Mouse (Mus musculus): ENCODE data around the gene Tbc1d22a. TPM values are rescaled to one million over a fixed set of nuclear protein-coding genes. Genes with fewer than 3 reads are reported as not detected.

Tbc1d22a gene
- polyA plus RNA-seq, 1 experiment = 28.1 TPM

DNA sequence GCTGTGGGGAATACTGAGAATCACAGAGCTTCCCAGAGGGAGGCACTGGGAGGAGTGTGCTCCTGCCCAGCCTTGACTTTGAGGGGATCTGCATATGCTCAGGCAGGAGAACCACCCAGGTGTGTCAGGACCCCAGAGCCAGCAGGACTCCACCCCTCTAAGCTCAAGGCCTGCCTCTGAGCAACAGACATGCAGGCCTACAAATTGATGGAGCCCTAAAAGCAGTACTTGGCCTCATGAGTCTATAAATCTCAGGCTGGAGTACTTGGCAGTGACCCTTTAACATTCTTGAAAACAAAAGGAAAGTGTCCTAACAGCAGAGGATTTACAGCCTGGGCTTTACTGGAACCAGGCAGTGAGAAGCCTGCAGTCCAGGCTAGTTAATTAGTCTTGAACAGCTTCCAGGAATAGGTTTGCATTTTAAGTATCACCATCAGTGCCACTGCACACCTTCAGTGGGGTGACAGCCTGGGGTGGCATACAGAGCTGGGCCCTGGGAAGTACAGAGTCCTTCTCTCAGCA, 263.3 kb downstream of the Tbc1d22a start:
- TF ChIP-seq CTCF (IDR thresholded peaks at IDR 0.05; ENCODE audit: extremely low read depth, insufficient read depth, insufficient read length, insufficient replicate concordance) (no peak), POLR2A (IDR thresholded peaks at IDR 0.05; ENCODE audit: low read depth, low read length) (no peak)
- Histone ChIP-seq H3K27ac (ENCODE audit: insufficient read depth, low read length) (no peak overlapping the region), H3K4me3 (ENCODE audit: extremely low read depth, insufficient read depth, insufficient read length) (no peak overlapping the region), H3K4me1 (ENCODE audit: control insufficient read depth, insufficient read depth, insufficient read length) (no peaks in the 10 kb centered on the region; the same call in 1 of the 2 replicates), H3K27me3 (ENCODE audit: control insufficient read depth, insufficient read depth, low read length) (no peaks in the 10 kb centered on the region), H3K36me3 (ENCODE audit: control insufficient read depth, insufficient read depth, low read length) (peaks cover 2% of the 10 kb centered on the region; the same call in 1 of the 2 replicates)
- DNase-seq (ENCODE audit: low read depth in 1 of 2, low spot score in 2 of 2) = no peak

DNA sequence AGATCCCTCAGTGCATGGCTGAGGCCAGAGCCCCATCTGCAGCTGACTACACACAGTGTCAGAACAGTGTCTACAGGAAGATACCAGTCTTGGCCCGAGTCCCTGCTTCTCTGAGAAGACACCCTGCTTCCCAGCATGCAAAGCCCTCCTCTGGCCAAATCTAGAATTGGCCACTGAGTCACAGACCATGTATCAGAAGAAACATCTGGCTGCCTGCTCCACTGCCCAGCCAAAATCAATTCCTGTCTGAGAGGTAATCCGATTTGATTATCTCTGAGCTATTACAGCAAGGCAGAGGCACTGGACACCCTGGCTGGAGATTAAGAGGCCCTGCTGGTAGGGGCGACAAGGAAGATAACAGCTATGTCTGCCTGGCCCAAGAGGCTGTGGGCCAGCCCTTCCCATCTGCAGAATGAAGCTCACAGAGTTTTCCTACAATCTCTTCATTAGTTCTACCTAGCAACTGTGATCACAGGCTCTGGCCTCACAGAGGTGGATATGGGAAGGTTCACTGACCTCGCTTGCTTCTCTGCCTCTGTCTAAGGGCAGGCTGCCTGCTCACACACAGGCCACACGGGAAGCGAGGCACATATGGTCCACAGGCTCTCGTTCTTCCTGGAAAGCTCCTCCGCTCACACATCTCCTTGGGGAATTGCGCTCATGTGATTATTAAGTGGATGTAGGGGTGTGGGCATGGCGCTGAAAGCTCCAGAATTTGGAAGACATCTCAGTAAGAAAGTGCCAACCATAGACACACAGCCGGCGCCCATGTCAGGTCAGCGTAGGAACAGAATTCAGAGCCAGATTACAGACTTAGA, 264.6 kb downstream of the Tbc1d22a start:
- Histone ChIP-seq H3K4me3 (ENCODE audit: extremely low read depth, insufficient read depth, insufficient read length) (no peak overlapping the region), H3K4me1 (ENCODE audit: control insufficient read depth, insufficient read depth, insufficient read length) (no peaks in the 10 kb centered on the region; the same call in 1 of the 2 replicates), H3K27me3 (ENCODE audit: control insufficient read depth, insufficient read depth, low read length) (no peaks in the 10 kb centered on the region), H3K36me3 (ENCODE audit: control insufficient read depth, insufficient read depth, low read length) (peaks cover 2% of the 10 kb centered on the region; the same call in 1 of the 2 replicates), H3K27ac (ENCODE audit: insufficient read depth, low read length) (no peak overlapping the region)
- DNase-seq (ENCODE audit: low read depth in 1 of 2, low spot score in 2 of 2) = no peak
- 87% methylated on average over 13 of the region's 13 CpGs for WGBS
- TF ChIP-seq POLR2A (IDR thresholded peaks at IDR 0.05; ENCODE audit: low read depth, low read length) (no peak), CTCF (IDR thresholded peaks at IDR 0.05; ENCODE audit: extremely low read depth, insufficient read depth, insufficient read length, insufficient replicate concordance) (no peak)

DNA sequence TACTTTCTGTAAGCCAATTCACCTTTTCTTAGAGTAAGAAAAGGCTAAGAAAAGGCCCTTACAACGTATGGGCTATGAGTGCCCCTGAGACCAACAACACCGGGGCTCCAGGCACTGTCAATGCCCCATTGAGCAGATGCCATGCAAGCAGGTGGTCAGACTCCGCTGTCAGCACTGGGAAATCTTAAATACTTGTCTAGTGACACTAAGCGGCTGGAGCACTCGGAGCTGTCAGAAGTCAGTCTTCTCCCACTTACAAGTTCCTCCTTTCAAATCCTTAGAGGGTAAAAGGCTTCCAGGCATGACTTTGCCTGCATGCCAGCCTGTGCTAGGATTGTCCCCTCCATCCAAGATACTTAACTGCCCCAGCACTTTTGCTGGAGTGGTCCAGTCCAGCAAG, 268.1 kb downstream of the Tbc1d22a start:
- TF ChIP-seq POLR2A (IDR thresholded peaks at IDR 0.05; ENCODE audit: low read depth, low read length) (no peak), CTCF (IDR thresholded peaks at IDR 0.05; ENCODE audit: extremely low read depth, insufficient read depth, insufficient read length, insufficient replicate concordance) (no peak)
- no peak for DNase-seq (ENCODE audit: low read depth in 1 of 2, low spot score in 2 of 2)
- no peaks in the 10 kb centered on the region; the same call in 1 of the 2 replicates for H3K4me1 ChIP-seq (ENCODE audit: control insufficient read depth, insufficient read depth, insufficient read length)
- H3K27me3 ChIP-seq (ENCODE audit: control insufficient read depth, insufficient read depth, low read length) = no peaks in the 10 kb centered on the region
- no peak overlapping the region for H3K27ac ChIP-seq (ENCODE audit: insufficient read depth, low read length)
- no peak overlapping the region for H3K4me3 ChIP-seq (ENCODE audit: extremely low read depth, insufficient read depth, insufficient read length)
- WGBS = 87% methylated on average over 5 of the region's 5 CpGs
- H3K36me3 ChIP-seq (ENCODE audit: control insufficient read depth, insufficient read depth, low read length) = peaks cover 2% of the 10 kb centered on the region; the same call in 1 of the 2 replicates

DNA sequence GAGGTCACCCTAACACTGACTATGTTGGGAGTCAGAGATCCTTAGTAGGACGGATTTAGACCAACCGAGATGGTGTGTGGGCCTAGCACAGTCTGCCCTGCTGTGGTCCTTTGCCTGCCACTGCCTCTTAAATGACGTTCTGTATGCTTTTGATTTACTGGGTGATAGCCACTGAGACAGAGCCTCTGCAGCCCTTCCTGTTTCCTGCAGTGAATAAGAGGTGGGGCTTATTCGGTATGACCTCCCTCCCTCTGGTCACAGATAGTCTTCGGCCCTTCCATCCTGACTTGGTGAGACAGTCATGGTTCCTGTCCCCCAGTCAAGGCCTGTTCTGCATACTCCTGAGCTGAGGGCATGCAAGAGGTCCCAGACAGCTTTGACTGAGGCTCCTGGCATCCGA, 271.6 kb downstream of the Tbc1d22a start:
- WGBS = 50% methylated on average over 6 of the region's 6 CpGs
- no peaks in the 10 kb centered on the region for H3K36me3 ChIP-seq (ENCODE audit: control insufficient read depth, insufficient read depth, low read length)
- H3K4me3 ChIP-seq (ENCODE audit: extremely low read depth, insufficient read depth, insufficient read length) = no peak overlapping the region
- H3K27ac ChIP-seq (ENCODE audit: insufficient read depth, low read length) = no peak overlapping the region
- H3K4me1 ChIP-seq (ENCODE audit: control insufficient read depth, insufficient read depth, insufficient read length) = no peaks in the 10 kb centered on the region
- TF ChIP-seq CTCF (IDR thresholded peaks at IDR 0.05; ENCODE audit: extremely low read depth, insufficient read depth, insufficient read length, insufficient replicate concordance) (no peak), POLR2A (IDR thresholded peaks at IDR 0.05; ENCODE audit: low read depth, low read length) (no peak)
- no peaks in the 10 kb centered on the region for H3K27me3 ChIP-seq (ENCODE audit: control insufficient read depth, insufficient read depth, low read length)
- DNase-seq (ENCODE audit: low read depth in 1 of 2, low spot score in 2 of 2) = no peak

DNA sequence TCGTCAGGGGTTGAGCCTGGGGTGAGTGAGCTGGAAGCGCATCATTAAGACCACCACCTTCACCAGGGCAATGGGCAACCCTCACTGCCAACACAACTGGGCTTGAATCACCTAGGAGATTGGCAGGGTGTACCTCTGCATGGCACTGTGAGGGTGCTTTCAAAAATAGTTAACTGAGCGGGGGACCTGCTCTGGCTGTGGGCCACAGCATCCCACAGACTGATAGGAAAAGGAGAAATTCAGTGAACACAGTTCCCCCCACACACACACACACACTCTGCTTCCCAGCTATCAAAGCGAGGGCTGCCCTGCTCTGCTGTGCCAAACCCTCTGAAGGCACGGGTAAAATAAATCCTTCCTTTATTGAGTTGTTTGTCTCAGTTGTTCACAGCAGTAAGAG, 273.1 kb downstream of the Tbc1d22a start:
- Histone ChIP-seq H3K4me3 (ENCODE audit: extremely low read depth, insufficient read depth, insufficient read length) (no peak overlapping the region), H3K27ac (ENCODE audit: insufficient read depth, low read length) (no peak overlapping the region), H3K27me3 (ENCODE audit: control insufficient read depth, insufficient read depth, low read length) (no peaks in the 10 kb centered on the region), H3K36me3 (ENCODE audit: control insufficient read depth, insufficient read depth, low read length) (no peaks in the 10 kb centered on the region), H3K4me1 (ENCODE audit: control insufficient read depth, insufficient read depth, insufficient read length) (no peaks in the 10 kb centered on the region)
- 86% methylated on average over 5 of the region's 5 CpGs for WGBS
- DNase-seq (ENCODE audit: low read depth in 1 of 2, low spot score in 2 of 2) = no peak
- TF ChIP-seq POLR2A (IDR thresholded peaks at IDR 0.05; ENCODE audit: low read depth, low read length) (no peak), CTCF (IDR thresholded peaks at IDR 0.05; ENCODE audit: extremely low read depth, insufficient read depth, insufficient read length, insufficient replicate concordance) (no peak)

DNA sequence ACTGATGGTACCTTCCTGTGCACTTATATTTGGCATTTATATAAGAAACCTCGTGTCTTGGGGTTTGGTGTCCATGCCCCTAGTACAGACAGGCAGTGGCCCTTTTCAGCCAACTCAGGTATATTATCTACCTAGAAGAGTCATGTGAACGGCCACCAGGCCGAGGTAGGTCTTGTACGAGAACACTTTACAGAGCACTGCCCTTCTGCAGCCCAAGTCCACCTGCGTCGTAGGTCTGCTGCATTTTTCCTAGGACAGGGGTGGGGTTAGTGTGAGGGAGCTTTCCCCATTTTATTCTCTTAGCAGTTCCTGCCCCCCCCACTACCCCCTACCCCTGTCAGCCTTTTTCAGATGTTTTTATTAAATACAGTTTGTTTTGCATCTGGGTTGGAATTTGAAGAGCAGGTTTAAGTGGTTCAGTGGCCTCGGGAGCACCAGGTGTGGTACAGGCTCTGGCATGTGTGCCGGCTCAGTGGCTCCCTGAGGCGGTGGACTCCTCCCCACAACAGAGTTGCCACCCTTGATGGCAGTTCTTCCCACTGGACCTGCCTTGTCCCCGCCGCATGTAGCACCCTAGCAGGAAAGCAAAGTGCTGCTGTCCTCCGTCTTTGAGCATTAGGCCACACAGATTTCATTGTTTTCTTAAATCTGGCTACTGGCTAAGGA, 277.3 kb downstream of the Tbc1d22a start:
- 92% methylated on average over 12 of the region's 12 CpGs for WGBS
- TF ChIP-seq POLR2A (IDR thresholded peaks at IDR 0.05; ENCODE audit: low read depth, low read length) = no peak
- no peak for TF ChIP-seq CTCF (IDR thresholded peaks at IDR 0.05; ENCODE audit: extremely low read depth, insufficient read depth, insufficient read length, insufficient replicate concordance)

More for the DNA sequence above, 277.3 kb downstream of the Tbc1d22a start:
- H3K36me3 ChIP-seq (ENCODE audit: control insufficient read depth, insufficient read depth, low read length) = no peaks in the 10 kb centered on the region
- no peaks in the 10 kb centered on the region for H3K4me1 ChIP-seq (ENCODE audit: control insufficient read depth, insufficient read depth, insufficient read length)
- no peak overlapping the region for H3K4me3 ChIP-seq (ENCODE audit: extremely low read depth, insufficient read depth, insufficient read length)
- no peak for DNase-seq (ENCODE audit: low read depth in 1 of 2, low spot score in 2 of 2)
- H3K27ac ChIP-seq (ENCODE audit: insufficient read depth, low read length) = no peak overlapping the region
- H3K27me3 ChIP-seq (ENCODE audit: control insufficient read depth, insufficient read depth, low read length) = no peaks in the 10 kb centered on the region

Measured in spleen, adult 2 months (tissue).